Mouse (Mus musculus) mesoderm, embryonic 11.5 days (tissue): ENCODE measurements around the gene BC049730.

Experiments
- DNase-seq: peaks from one replicate; pipeline ENCODE4 v3.0.0-alpha.2; 2012; ENCODE audit warnings: low read depth, low spot score

The BC049730 gene

DNA sequence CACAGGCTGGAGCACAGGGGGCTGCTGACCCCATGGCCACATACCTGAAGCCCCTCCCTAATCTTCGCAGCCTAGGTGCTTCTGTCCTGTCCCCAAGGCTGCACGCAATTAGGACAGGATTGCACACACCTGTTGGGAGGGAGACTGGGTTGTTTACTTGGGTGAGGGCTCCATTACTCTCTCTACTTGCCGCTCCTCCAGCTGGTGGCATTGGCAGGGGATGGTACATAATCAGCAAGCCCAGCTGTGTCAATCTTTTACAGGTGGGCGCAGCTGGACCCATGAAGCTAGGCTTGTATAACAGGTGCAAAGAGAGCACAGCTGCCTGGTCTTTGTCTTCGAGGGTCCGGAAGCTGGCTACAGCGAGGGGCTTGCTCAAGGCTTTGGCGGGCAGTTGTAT, 53.5 kb downstream of the BC049730 start:
- no peak for DNase-seq
